Mouse (Mus musculus): Measurements from ENCODE around the gene Ms4a4b.
"Not testable (repeated sequence)": the region's sequence is repeated elsewhere in the genome, so short reads cannot be mapped to it uniquely, and the experiment has no call there.

Ms4a4b gene

DNA sequence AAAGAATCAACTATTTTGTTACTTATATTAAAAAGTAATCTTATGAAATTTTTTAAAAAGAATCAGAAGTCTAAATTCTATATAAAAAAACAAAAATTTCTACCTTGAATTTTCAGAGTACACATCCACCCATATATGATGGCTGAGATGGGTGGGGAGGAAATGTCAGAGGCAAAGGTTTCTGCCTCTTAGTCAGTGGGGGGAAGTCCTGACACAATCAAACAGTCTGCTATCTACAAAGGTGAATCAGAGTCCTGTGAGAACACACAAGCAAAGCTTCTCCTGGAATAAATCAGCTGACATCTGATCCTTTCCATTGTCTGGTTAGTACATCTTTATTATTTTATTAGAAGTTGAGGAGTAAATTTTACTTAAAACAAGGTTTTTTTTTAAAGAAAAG, at the start of gene Ms4a4b:
Gene Ms4a4b, plus strand, starts transcription at position 216 of the 400 bp plus-strand sequence.
- no peak for DNase-seq

DNA sequence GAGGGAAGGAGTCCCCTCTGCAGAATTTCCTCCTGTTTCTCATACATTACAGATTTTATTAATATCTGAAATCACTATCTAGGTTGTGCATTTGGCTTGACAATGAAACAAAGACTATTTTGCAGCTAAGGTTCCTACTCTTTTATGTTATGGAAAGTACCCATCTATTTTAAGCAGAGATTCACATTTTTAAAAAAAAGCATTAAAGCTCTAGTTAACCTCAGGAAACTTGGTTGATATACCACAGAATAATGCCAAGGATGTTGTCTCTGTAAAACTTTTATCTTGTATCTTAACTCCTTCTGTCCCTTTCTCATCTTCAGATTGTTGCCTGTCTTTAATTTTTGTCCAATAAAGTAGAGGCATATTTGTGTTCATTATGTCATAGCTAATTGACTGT, 47.6 kb upstream of the Ms4a4b start:
- DNase-seq, result no peak

DNA sequence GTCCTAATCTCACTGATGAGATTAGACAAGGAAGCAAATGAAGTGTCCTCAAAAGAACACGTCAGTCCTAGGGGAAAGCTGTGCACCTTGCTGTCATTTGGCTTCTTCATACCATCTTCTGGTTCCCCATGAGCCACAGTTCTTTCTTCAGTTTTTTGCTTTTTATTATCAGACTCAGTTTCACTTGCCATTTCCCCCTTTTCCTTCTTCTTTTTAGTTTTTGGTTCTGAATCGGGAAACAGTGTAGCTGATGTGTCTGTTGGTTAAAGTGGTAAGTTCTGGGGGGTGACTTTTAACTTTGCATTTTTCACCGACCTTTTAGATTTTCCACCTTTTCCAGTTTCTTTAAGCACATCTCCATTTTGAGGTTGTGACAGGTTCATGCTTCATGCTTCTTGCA, 38.8 kb upstream of the Ms4a4b start, which contains the start of gene Ms4a4c:
Gene Ms4a4c, plus strand, starts transcription at position 244 of the 400 bp plus-strand sequence.
- DNase-seq, result no peak

DNA sequence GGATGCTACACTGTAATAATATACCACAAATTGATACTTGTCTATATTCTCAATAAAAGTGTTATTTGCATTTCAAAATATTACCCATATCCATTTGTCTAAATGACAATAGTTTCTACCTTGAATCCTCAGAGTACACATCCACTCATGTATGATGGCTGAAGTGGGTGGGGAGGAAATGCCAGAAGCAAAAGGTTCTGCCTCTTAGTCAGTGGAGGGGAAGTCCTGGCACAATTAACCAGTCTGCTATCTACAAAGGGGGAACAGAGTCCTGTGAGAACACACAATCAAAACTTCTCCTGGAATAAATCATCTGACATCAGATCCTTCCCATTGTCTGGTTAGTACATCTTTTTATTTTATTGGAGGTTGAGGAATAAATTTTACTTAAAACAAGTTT, 35.9 kb upstream of the Ms4a4b start:
- DNase-seq, result no peak

DNA sequence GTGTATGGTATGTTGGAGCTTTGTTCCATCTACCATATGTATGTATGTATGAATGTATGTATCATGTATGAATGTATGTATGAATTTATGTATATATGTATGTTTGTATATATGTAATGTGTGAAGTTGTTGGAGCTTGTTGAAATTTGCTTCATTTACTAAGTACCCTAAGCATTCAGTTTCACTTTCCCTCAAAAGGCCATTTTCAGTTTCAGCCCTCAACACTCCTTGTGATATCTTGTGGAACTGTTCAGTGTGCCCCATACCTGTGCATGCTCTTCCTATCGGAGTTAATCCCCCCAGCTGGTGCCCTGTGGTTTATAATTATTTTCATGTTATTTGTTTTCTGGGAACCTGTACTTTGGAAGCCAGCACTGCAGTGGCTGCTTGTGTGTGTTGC, 34.8 kb upstream of the Ms4a4b start:
- no peak for DNase-seq

DNA sequence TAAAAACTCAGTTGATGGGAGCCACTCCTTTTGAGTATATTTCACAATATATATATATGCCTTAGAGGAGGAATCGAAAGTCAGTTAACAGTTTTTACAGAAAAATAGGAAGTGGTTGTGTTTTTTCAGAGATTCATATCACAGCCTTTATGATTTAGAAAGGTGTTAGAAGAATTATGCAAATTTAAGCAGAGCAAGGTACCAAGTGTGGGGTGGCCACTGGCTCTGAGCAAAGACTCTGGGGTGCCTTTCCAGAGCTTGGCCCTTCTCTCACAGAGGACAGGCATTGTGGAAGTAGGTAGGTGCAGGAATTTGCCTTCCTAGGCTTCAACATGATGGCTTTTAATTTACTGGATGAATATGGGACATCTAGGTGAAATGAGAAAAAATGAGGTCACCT, 31.7 kb upstream of the Ms4a4b start:
- no peak for DNase-seq

DNA sequence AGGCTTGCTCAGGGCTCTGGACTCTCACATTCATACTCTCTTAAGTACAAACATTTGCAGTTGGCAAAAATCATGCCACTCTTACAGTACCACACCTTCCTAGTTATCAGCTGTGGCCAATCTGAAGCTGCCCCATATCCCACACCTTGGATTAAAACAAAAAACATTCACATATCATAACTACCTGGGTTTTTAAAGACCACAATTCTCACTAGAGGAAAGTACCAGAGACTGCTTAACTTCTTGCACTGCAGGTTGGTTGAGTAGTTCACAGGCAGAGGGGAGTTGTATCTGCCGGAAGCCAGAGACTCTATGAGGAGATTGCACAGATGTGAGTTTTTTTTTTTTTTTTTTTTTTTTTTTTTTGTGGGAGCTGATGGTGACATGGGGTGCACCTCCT, 29.3 kb upstream of the Ms4a4b start:
- no peak for DNase-seq

DNA sequence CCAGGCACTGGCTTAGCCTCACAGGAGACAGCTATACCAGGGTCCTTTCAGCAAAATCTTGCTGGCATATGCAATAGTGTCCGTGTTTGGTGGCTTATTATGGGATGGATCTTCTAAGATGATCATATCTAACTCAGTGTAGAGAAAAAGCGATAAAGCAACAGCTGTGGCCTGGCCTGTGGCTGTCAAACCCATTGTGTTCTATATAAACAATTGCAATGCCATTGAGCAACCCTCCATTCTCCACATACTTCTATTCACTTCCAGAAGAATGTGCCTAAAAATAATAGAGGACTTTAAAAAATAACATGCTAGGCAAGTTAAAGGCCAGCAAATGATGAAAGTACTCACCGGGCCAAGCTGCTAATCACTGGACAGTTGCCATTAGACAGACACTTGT, 27.8 kb upstream of the Ms4a4b start:
- DNase-seq, result no peak

DNA sequence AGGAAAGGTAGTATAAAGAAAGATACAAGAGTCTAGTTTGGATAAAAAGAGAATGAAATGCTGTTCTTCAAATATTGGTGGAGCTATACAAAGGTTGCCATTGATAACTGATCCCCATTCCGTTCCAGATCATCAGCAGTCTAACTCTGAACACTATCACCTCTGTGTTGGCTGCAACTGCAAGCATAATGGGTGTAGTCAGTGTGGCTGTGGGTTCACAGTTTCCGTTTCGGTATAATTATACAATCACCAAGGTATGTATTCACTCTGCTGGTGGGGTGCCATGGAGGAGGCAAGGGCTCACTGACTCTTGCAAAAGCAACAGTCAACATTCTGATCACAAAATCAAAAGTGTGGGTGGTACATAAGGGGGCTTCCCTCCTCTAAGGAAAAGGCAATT, 24.5 kb upstream of the Ms4a4b start:
- DNase-seq, result not testable (repeated sequence)

DNA sequence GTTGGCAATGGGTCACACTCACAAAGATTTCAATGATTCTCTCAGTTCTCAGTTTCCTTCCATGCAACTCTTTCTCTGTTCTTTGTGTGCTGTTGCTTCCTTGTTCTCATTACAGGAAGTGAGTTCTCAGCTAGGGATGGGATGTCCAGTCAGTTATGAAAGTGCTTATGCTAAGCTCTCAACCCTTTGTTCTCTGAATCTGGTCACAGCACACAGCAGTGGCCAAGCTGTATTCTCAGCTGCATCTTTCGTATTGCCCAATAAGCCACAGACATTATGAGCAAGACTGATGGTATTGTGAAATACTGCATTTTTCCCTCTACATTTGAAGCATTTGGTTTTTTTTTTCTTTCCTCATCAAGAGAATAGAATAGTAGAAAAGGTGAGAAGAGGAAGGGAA, 12.1 kb upstream of the Ms4a4b start:
- DNase-seq, result not testable (repeated sequence)

DNA sequence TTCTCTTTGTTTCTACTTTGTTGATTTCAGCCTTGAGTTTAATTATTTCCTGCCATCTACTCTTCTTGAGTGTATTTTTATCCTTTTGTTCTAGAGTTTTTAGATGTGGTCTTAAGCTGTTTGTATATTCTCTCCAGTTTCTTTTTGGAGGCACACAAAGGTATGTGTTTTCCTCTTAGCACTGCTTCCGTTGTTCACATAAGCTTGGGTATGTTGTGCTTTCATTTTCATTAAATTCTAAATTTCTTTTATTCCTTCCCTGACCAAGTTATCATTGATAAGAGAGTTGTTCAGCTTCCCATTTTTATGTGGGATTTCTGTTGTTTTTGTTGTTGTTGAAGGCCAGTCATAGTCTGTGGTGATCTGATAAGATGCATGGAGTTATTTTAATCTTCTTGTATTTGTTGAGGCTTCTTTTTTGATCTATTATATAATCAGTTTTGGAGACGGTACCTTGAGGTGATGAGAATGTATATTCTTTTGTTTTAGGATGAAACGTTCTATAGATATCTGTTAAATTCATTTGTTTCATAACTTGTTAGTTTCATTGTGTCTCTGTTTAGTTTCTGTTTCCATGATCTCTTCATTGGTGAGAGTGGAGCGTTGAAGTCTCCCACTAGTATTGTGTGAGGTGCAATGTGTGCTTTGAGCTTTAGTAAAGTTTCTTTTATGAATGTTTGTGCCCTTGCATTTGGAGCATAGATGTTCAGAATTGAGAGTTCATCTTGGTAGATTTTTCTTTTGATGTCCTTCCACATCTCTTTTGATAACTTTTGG, 8.1 kb upstream of the Ms4a4b start:
- no peak for DNase-seq

DNA sequence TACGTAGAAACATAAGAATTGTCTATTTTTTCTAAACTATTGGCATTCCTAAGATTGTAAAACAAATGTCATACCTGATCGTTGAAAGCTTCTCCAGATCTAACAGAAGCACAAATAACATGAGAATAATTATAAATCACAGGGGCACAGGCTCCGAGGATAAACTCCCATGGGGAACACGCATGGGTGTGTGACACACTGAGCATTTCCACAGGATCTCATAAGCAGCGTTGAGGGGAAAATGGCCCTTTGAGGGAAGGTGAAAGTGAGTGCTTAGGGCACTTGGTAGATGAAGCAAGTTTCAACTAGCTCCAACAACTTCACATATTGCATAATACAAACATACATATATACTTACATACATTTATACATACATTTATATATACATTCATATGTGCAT, 611 bp downstream of the Ms4a4b start:
- DNase-seq, result no peak

DNA sequence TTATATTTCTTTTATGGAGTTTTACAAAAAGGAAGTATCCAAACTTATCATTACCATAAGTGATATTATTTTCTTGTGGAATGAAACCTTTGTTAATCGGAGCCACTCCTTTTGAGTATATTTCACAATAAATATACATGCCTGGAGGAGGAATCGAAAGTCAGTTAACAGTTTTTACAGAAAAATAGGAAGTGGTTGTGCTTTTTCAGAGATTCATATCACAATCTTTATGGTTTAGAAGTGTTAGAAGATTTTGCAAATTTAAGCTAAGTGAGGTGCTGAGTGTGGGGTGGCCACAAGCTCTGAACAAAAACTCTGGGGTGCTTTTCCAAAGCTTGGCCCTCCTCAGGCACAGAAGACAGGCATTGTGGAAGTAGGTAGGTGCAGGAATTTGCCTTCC, 3.9 kb downstream of the Ms4a4b start:
- DNase-seq, result no peak

DNA sequence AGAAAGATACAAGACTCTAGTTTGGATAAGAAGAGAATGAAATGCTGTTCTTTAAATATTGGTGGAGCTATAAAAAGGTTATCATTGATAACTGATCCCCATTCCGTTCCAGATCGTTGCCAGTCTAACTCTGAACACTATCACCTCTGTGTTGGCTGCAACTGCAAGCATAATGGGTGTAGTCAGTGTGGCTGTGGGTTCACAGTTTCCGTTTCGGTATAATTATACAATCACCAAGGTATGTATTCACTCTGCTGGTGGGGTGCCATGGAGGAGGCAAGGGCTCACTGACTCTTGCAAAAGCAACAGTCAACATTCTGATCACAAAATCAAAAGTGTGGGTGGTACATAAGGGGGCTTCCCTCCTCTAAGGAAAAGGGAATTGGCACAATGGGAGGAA, 15.7 kb downstream of the Ms4a4b start:
- DNase-seq, result not testable (repeated sequence)

DNA sequence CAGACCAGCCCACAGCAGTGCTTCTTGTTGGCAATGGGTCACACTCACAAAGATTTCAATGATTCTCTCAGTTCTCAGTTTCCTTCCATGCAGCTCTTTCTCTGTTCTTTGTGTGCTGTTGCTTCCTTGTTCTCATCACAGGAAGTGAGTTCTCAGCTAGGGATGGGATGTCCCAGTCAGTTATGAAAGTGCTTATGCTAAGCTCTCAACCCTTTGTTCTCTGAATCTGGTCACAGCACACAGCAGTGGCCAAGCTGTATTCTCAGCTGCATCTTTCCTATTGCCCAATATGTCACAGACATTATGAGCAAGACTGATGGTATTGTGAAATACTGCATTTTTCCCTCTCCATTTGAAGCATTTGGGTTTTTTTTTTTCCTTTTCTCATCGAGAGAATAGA, 21.4 kb downstream of the Ms4a4b start:
- not testable (repeated sequence) for DNase-seq

DNA sequence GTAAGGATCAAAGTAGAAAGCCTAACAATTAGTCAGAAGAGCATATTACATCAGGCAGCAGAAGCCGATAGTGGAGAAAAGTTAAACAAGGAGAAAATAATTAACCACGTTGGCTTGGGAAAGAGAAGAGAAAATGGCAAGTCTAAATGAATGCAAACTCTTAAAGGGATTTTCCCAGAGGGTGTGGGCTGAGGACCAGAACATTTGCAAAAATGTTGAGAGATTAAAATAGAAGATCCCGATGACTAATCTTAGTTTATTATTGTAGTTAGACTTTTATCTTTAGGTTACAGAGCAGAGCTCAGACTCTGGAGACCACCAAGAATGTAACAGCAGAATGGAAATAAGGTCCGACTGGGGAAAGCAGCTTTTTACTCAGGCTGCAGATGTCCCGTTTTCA, 23.1 kb downstream of the Ms4a4b start:
- no peak for DNase-seq

DNA sequence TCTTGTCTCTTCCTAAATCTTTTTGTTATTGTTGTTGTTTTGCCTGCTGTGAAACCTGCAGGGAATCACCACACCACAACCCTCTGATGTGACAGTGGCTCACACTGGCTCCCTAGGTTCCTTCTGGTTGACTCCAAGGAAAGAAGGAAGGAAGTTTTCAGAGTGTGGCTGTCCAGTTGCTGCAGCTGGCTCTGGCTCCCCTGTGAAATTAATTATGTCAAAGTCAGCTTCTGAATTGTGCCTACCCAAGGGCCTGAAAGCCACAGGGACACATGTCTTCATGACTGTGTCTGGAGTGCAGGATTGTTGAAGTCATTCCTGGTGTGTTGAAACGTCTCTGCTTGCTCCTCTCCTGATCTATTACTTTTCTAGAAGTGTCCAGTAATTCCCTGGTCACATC, 25.0 kb downstream of the Ms4a4b start:
- not testable (repeated sequence) for DNase-seq

DNA sequence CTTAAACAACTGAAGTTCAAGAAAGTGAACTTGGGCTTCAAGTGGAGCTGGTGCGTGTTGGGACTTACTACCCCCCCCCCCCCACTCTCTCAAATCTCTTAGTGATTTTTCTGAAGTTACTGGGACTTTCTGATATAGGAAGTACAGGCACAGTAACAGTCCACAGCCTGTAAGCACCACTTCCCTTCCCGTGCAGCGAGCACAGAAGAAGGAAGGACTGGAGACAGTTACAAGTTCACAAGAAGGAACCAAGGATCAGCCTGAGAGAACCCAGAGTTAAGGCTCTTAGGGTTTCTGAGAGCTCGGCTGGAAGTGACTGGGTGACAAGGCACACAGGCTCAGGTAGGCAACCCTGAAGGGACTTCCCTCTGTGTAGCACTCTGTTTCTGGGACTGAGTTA, 25.9 kb downstream of the Ms4a4b start, which contains the start of gene Ms4a6c:
Gene Ms4a6c, plus strand, starts transcription at position 152 of the 400 bp plus-strand sequence.
- not testable (repeated sequence) for DNase-seq

DNA sequence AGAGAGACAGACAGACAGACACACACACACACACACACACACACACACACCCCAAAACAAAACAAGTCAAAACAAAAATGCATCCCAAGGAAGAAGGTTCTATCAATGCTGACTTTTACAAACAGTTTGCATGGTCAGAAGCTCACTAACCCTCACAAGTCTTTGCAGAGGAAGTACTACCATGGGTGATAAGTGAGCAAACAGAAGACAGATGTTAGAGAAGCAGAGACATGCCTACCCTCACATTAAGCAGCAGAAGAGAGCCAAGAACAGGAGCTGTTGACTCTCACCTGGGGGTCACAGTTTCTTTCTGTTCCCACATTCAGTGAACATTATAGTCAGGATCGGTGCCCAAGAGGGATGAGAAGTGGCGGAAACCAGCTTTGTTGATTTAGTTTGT, 36.4 kb downstream of the Ms4a4b start:
- DNase-seq, result no peak

DNA sequence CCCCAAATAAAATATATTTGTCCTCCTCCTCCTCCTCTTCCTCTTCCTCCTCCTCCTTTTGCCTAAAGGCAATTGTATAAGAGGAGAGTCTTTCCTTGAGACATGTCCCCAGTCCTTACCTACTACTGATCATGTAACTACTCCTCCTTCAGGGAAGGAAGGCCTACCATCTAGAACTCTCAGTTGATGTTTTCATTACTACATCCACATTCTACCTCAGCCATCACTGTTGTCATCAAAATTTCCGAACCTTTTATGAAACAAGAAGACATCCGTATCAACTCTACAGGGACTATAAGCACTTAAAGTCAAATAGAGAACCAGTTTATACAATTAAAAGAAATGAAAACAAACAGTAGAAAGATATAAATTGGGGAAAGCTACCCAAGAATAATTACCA, 39.3 kb downstream of the Ms4a4b start:
- no peak for DNase-seq

DNA sequence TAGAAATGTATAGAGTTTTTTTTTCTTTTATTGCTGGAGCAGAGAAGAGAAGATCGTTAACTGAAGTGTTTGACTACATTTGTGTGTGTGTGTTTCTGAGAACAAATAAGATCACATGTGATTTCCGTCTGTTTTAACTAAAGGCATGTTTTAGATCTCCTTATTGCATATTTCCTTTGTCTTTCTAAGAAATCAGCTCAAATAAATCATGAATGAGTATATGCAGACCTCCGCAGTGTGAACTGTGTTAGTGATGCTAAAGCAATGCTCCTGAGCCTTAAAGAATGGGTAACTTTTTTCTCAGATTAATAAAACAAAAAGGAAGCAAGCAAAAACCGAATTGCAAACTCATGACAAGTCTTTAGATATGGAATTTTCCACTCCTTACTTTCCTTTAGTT, 40.6 kb downstream of the Ms4a4b start:
- no peak for DNase-seq

DNA sequence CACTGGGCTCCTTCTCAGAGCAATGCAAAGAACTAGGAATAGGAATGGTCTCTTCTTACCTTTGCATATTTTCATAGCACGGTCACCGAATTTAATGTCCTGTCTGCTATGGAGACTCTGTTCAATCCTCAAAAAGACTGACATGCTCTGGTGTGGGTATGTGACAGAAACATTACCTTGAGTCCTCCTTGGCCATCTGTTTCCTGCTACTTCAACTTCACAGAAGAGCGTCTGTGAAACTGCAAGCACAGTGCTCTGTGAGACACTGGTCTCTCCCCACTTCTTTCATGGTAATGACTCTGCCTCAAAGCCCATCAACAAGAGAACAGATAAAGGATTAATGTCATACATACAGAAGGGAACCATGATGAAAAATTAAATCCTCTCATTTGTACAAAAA, 41.0 kb downstream of the Ms4a4b start:
- DNase-seq, result no peak

DNA sequence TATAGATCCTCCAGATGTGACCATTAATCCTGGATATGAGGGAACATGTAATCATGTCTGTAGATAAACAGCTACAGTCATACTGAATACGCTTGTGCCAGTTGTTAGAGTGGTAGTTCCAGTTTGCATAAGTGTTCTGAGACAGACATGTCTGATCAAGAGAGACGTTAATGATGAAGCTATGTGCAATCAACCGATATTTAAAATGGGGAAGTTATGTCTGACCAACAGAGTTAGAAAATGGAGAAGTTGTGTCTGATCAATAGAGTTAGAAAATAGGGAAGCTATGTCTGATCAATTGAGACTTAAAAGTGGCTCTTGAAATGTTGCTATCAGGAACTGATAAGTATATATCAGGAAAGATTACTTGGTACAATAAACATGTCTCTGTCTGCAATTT, 41.9 kb downstream of the Ms4a4b start:
- no peak for DNase-seq

DNA sequence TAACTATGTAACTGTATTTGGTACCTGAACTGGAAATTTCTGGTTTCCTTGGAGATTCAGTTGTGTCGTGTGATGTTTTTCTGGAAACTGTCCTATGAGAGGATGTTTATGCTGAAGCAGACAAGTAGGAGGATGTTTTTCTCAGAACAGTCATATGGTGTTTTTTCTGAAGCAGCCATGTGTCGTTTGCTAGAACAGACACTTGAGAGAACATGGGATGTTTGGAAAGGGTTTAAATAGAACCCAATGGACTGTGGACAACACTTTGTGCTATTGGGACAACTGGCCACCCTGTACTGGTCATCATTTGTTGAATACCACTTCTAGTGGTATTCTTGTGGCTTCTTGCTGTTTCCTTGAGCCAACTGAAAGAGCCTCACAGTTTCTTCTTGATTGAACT, 42.4 kb downstream of the Ms4a4b start, which contains the start of gene Gm8369:
Gene Gm8369, plus strand, starts transcription at position 193 of the 400 bp plus-strand sequence.
- no peak for DNase-seq

DNA sequence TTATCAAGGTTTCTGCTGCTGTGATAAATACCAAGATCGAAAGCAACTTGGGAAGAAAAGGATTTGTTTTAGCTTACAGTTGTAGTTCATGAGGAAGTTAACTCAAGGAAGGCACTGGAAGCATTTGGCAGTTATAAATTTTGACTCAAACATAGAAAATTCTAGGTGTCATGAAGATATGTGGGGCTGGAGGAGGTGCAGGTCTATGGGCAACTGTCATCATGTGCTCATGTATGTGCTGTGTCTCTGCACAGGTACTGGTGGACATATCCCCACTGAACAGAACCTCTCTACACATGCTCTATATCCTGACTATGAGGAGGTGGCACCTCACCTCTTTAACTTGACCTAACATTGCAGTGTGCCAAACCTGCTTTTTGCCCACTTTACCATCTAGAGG, 43.2 kb downstream of the Ms4a4b start:
- DNase-seq, result no peak
